Mouse (Mus musculus): ENCODE data around the gene Gm26992. TPM values are rescaled to one million over a fixed set of nuclear protein-coding genes. Genes with fewer than 3 reads are reported as not detected.

Gene Gm26992
- total and polyA plus RNA-seq, 2 experiments from 2014 or later, result not detected

DNA sequence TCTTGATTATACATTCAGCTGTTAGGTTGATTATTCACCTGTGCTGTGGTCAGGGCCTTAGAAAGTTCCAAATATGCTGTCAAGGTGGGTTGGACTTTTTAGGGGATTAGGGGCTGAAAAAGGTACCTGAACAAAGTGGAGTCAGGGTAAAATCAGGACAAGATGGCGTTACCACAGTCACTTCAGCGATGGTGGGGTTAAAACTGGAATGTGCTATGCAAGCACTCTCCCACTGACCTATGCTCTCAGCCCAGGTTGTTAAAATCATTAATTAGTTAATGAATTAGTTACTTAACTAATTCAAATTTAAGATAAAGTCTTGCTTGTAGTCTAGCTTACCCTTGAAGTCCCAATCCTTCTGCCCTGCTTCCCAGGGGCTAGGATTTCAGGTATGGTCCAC lies 78.3 kb downstream of the Gm26992 start:
- Histone ChIP-seq H3K27ac (no peak overlapping the region), H3K4me2 (ENCODE audit: low read depth, low read length) (no peak overlapping the region), H3K36me3 (ENCODE audit: insufficient read depth, low read length) (no peaks in the 10 kb centered on the region), H3K27me3 (ENCODE audit: insufficient read depth, low read length) (no peaks in the 10 kb centered on the region), H3K4me1 (ENCODE audit: insufficient read depth, low read length) (no peaks in the 10 kb centered on the region), H3K9ac (replicated peaks; ENCODE audit: low read length) (no peak overlapping the region), H3K4me3 (ENCODE audit: low read length) (no peak overlapping the region), H3K9me3 (ENCODE audit: low read length) (no peaks in the 10 kb centered on the region)
- DNase-seq (ENCODE audit: low spot score), result no peak
- TF ChIP-seq CTCF (IDR thresholded peaks at IDR 0.05; ENCODE audit: low read depth), result no peak
- no peak for ATAC-seq
- WGBS, result 95% methylated on average over 2 of the region's 2 CpGs

DNA sequence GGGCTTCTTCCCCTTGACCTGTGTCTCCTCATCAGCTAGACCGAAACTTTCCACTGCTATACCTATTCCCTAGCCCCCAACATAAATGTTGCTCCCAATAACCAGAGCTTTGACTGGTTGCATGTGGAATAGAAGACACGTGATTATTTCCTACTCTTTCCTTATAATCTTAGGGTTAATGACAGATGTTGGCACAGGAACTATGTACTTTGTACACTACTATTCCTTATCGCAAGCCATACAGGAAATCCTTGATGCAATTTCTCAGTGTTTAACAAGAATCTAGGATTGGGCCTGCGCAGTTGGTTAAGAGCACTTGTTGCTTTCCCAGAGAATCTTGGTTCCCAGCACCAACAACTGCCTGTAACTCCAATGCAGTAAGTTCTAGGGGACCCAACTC lies 86.4 kb downstream of the Gm26992 start:
- DNase-seq (ENCODE audit: low spot score), result no peak
- Histone ChIP-seq H3K27me3 (ENCODE audit: insufficient read depth, low read length) (no peaks in the 10 kb centered on the region), H3K4me2 (ENCODE audit: low read depth, low read length) (no peak overlapping the region), H3K27ac (no peak overlapping the region), H3K9me3 (ENCODE audit: low read length) (no peaks in the 10 kb centered on the region), H3K4me3 (ENCODE audit: low read length) (no peak overlapping the region), H3K4me1 (ENCODE audit: insufficient read depth, low read length) (no peaks in the 10 kb centered on the region), H3K9ac (replicated peaks; ENCODE audit: low read length) (no peak overlapping the region), H3K36me3 (ENCODE audit: insufficient read depth, low read length) (0 out of 2 replicates have a peak, but pooled peaks cover 6% of the 10 kb centered on the region)
- no peak for ATAC-seq
- no peak for TF ChIP-seq CTCF (IDR thresholded peaks at IDR 0.05; ENCODE audit: low read depth)
- WGBS, result 95% methylated on average over 4 of the region's 4 CpGs

DNA sequence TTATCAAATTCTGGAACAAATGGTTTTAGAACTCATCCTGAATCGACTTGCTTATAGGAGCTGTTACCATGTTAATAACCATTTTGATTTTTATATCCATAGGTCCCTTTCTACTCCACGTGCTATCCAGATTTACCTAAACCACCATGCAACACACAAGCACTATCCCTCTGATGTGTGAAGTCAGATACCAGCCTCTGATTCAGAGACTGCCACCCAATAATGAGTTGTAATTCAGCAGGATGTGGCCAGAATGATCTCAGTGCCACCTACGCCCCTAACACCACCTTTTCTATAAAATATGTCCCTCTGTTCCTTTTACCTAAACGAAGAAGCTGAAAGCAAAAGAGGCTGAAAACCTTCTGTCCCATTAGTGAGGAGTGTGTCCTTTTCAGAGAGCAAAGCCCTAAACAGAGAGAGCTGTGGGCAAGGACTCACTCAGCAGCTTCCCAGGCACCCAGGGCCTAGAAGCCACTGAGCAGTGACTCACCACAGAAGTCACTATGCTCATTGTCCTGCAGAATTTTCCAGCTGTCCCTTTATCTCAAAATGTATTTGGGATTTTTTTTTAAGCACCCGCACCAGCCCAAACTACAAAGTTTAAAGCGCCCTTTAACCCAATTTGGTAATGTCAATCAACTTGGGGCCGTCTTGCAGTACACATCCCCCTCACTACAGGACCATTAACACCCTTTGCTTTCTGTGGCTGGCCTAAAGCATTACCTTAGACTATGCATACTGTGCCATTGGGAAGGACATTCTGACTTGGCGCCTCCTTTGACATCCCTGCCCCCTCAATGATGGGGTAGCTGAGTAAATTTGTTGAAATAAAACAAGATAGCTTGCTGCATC lies 87.6 kb downstream of the Gm26992 start:
- Histone ChIP-seq H3K4me1 (ENCODE audit: insufficient read depth, low read length) (no peaks in the 10 kb centered on the region), H3K4me2 (ENCODE audit: low read depth, low read length) (no peak overlapping the region), H3K27ac (no peak overlapping the region), H3K4me3 (ENCODE audit: low read length) (no peak overlapping the region), H3K36me3 (ENCODE audit: insufficient read depth, low read length) (0 out of 2 replicates have a peak, but pooled peaks cover 6% of the 10 kb centered on the region), H3K9me3 (ENCODE audit: low read length) (no peaks in the 10 kb centered on the region), H3K9ac (replicated peaks; ENCODE audit: low read length) (no peak overlapping the region), H3K27me3 (ENCODE audit: insufficient read depth, low read length) (no peaks in the 10 kb centered on the region)
- DNase-seq (ENCODE audit: low spot score) (no peak), ATAC-seq (no peak)
- no peak for TF ChIP-seq CTCF (IDR thresholded peaks at IDR 0.05; ENCODE audit: low read depth)
- 77% methylated on average over 8 of the region's 8 CpGs for WGBS

DNA sequence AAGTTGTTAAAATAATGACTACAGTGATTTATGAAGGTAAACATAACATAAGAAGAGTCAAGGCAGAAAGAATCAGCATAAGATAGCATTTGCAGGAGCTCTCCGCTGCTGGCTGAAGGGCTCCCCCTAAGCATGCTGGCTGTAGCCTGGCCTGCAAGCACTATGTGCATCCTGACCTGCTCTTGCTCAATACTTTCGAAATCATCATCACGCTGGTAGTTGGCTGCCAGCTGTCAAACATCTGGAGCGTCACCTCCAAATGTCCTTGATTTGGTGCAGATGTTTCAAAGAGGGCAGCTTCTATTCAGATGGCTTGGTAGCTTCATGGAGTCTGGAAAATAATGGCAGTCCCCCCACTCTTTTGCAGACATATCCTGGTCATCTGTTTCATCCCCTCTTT lies 93.0 kb downstream of the Gm26992 start:
- Histone ChIP-seq H3K9ac (replicated peaks; ENCODE audit: low read length) (no peak overlapping the region), H3K4me1 (ENCODE audit: insufficient read depth, low read length) (no peaks in the 10 kb centered on the region), H3K27me3 (ENCODE audit: insufficient read depth, low read length) (no peaks in the 10 kb centered on the region), H3K4me2 (ENCODE audit: low read depth, low read length) (no peak overlapping the region), H3K36me3 (ENCODE audit: insufficient read depth, low read length) (no peaks in the 10 kb centered on the region), H3K9me3 (ENCODE audit: low read length) (no peaks in the 10 kb centered on the region), H3K4me3 (ENCODE audit: low read length) (no peak overlapping the region), H3K27ac (no peak overlapping the region)
- no peak for DNase-seq (ENCODE audit: low spot score)
- no peak for ATAC-seq
- no peak for TF ChIP-seq CTCF (IDR thresholded peaks at IDR 0.05; ENCODE audit: low read depth)
- WGBS, result 69% methylated on average over 4 of the region's 4 CpGs

DNA sequence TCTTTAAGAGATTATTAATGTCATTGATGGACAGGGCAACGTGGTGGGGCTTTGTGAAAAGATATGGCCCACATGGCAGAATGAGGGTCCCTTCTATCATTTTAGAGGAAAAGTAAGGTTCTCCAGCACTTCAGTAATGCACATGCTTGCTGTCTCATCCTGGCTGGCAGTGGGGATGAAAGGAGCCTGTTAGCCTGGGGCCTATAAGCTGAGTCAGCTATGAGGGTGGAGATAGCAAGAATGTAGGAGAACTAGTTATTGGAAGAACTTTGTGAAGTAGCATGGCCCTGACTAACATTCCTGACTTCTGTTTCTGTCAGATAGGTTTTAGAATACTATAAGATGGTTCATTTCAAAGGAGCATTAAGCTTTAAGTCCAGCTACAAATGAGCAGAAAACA lies 93.5 kb downstream of the Gm26992 start:
- WGBS, result 78% methylated on average over 1 of the region's 1 CpGs
- no peaks in the 10 kb centered on the region for H3K9me3 ChIP-seq (ENCODE audit: low read length)
- no peak for ATAC-seq
- no peaks in the 10 kb centered on the region for H3K27me3 ChIP-seq (ENCODE audit: insufficient read depth, low read length)
- H3K4me2 ChIP-seq (ENCODE audit: low read depth, low read length), result no peak overlapping the region
- H3K4me1 ChIP-seq (ENCODE audit: insufficient read depth, low read length), result no peaks in the 10 kb centered on the region
- TF ChIP-seq CTCF (IDR thresholded peaks at IDR 0.05; ENCODE audit: low read depth), result no peak
- no peak overlapping the region for H3K9ac ChIP-seq (replicated peaks; ENCODE audit: low read length)
- no peak overlapping the region for H3K4me3 ChIP-seq (ENCODE audit: low read length)
- no peaks in the 10 kb centered on the region for H3K36me3 ChIP-seq (ENCODE audit: insufficient read depth, low read length)
- no peak overlapping the region for H3K27ac ChIP-seq
- no peak for DNase-seq (ENCODE audit: low spot score)

DNA sequence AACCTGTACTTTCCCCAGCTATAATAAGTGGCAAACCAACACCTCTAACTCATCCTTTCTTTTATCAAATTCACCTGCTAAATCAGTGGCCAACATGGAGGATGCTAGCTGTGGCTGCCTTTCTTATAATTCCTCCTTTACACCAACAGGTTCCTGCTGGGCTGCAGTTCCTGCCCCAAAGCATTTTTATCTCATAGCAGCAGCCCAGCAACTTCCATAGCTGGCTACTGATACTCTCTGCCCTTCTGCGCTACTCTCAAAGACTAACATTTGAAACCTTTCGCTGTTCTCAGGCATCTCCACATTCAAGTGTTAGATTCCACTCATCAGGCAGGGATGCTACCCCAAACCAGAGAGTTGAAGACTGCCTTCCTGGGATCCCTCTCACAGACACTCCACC lies 97.0 kb downstream of the Gm26992 start:
- Histone ChIP-seq H3K4me3 (ENCODE audit: low read length) (no peak overlapping the region), H3K27me3 (ENCODE audit: insufficient read depth, low read length) (no peaks in the 10 kb centered on the region), H3K36me3 (ENCODE audit: insufficient read depth, low read length) (no peaks in the 10 kb centered on the region), H3K9me3 (ENCODE audit: low read length) (no peaks in the 10 kb centered on the region), H3K4me2 (ENCODE audit: low read depth, low read length) (no peak overlapping the region), H3K4me1 (ENCODE audit: insufficient read depth, low read length) (no peaks in the 10 kb centered on the region), H3K27ac (no peak overlapping the region), H3K9ac (replicated peaks; ENCODE audit: low read length) (no peak overlapping the region)
- 99% methylated on average over 2 of the region's 2 CpGs for WGBS
- ATAC-seq (no peak), DNase-seq (ENCODE audit: low spot score) (no peak)
- TF ChIP-seq CTCF (IDR thresholded peaks at IDR 0.05; ENCODE audit: low read depth), result no peak

DNA sequence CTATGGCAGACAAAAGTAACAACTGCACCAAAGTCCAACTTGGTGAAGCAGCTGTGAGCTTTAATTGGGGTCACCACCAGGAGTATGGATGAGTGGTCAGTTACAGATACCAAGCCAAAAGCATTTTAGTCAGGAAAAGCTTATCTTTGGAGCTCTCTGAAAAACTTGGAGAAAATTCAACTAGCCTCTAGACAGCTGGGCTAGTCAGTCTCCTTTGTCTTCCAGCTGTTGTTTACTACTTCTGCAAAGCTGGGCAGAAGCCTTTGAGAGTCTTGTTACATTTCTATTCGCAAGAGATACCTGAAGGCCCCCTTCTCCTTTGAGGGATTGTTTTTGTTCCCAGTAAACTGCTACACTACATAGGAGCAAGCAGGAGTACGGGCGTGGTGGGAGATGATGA lies 97.7 kb downstream of the Gm26992 start:
- WGBS, result 84% methylated on average over 3 of the region's 3 CpGs
- Histone ChIP-seq H3K36me3 (ENCODE audit: insufficient read depth, low read length) (no peaks in the 10 kb centered on the region), H3K27me3 (ENCODE audit: insufficient read depth, low read length) (no peaks in the 10 kb centered on the region), H3K4me1 (ENCODE audit: insufficient read depth, low read length) (no peaks in the 10 kb centered on the region), H3K4me3 (ENCODE audit: low read length) (no peak overlapping the region), H3K9ac (replicated peaks; ENCODE audit: low read length) (no peak overlapping the region), H3K4me2 (ENCODE audit: low read depth, low read length) (no peak overlapping the region), H3K27ac (no peak overlapping the region), H3K9me3 (ENCODE audit: low read length) (no peaks in the 10 kb centered on the region)
- DNase-seq (ENCODE audit: low spot score) (no peak), ATAC-seq (no peak)
- no peak for TF ChIP-seq CTCF (IDR thresholded peaks at IDR 0.05; ENCODE audit: low read depth)
